Mouse (Mus musculus): ENCODE measurements at regions not wholly inside any gene's neighbourhood (a gene's known extent, or its start where the extent isn't known, plus 50 kb on each side); places are given as distances from the start of the nearest gene placed in this dataset.

- H3K4me3 ChIP-seq (ENCODE audit: low read length) = no peak overlapping the region
- H3K27ac ChIP-seq = peak overlapping the region; percentile 75
- no peaks in the 10 kb centered on the region for H3K36me3 ChIP-seq (ENCODE audit: insufficient read depth, low read length)
- no peak overlapping the region for H3K4me2 ChIP-seq (ENCODE audit: low read depth, low read length)
- ATAC-seq (no peak), DNase-seq (ENCODE audit: low spot score) (no peak)
- TF ChIP-seq CTCF (IDR thresholded peaks at IDR 0.05; ENCODE audit: low read depth) = no peak
- H3K9me3 ChIP-seq (ENCODE audit: low read length) = peaks cover 3% of the 10 kb centered on the region; the same call in 1 of the 2 replicates
- H3K4me1 ChIP-seq (ENCODE audit: insufficient read depth, low read length) = peaks cover 5% of the 10 kb centered on the region; the same call in 1 of the 2 replicates
- WGBS = 86% methylated on average over 8 of the region's 8 CpGs
- no peaks in the 10 kb centered on the region for H3K27me3 ChIP-seq (ENCODE audit: insufficient read depth, low read length)
- H3K9ac ChIP-seq (replicated peaks; ENCODE audit: low read length) = no peak overlapping the region
Measured at GRCm38 (mm10) chr4:152755756-152756155, 278.1 kb upstream of the Kcnab2 start.

DNA sequence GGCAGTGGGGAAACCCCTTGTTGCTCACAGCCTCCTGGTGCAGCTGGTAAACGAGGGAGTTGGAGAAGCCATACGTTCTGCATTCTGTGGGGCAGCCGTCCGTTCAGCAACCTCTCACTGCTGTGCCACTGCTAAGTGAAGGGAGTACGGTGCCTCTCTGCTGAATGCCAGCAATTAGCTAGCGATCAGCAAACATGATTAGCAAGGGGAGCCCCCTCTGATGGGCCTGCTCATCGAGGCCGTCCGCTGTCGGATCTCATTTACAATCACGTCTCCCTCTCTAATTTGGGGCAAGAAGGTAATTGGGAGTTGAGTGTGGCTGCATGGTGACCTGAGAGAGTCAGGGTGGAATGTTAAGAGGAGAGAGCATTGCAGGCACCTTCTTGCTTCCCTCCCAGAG, 266.7 kb upstream of the Kcnab2 start:
- H3K9me3 ChIP-seq (ENCODE audit: low read length) = no peaks in the 10 kb centered on the region
- WGBS = 26% methylated on average over 11 of the region's 11 CpGs
- ATAC-seq = no peak

GRCm38 (mm10) chr4:152733017-152733416, 255.3 kb upstream of the Kcnab2 start:
- ATAC-seq = no peak
- H3K4me1 ChIP-seq (ENCODE audit: insufficient read depth, low read length) = no peaks in the 10 kb centered on the region
- no peaks in the 10 kb centered on the region for H3K36me3 ChIP-seq (ENCODE audit: insufficient read depth, low read length)
- no peaks in the 10 kb centered on the region for H3K9me3 ChIP-seq (ENCODE audit: low read length)
- H3K4me2 ChIP-seq (ENCODE audit: low read depth, low read length) = no peak overlapping the region
- WGBS = 90% methylated on average over 2 of the region's 2 CpGs
- TF ChIP-seq CTCF (IDR thresholded peaks at IDR 0.05; ENCODE audit: low read depth) = no peak
- DNase-seq (ENCODE audit: low spot score) = no peak
- no peak overlapping the region for H3K4me3 ChIP-seq (ENCODE audit: low read length)
- no peaks in the 10 kb centered on the region for H3K27me3 ChIP-seq (ENCODE audit: insufficient read depth, low read length)
- H3K9ac ChIP-seq (replicated peaks; ENCODE audit: low read length) = no peak overlapping the region
- H3K27ac ChIP-seq = no peak overlapping the region

More for the DNA sequence above, 266.7 kb upstream of the Kcnab2 start:
- Histone ChIP-seq H3K4me1 (ENCODE audit: insufficient read depth, low read length) (no peaks in the 10 kb centered on the region), H3K9ac (replicated peaks; ENCODE audit: low read length) (no peak overlapping the region), H3K27ac (no peak overlapping the region), H3K36me3 (ENCODE audit: insufficient read depth, low read length) (no peaks in the 10 kb centered on the region), H3K4me3 (ENCODE audit: low read length) (no peak overlapping the region), H3K27me3 (ENCODE audit: insufficient read depth, low read length) (no peaks in the 10 kb centered on the region), H3K4me2 (ENCODE audit: low read depth, low read length) (no peak overlapping the region)
- no peak for DNase-seq (ENCODE audit: low spot score)
- TF ChIP-seq CTCF (IDR thresholded peaks at IDR 0.05; ENCODE audit: low read depth) = no peak

- no peak overlapping the region for H3K4me3 ChIP-seq (ENCODE audit: low read length)
- no peaks in the 10 kb centered on the region for H3K9me3 ChIP-seq (ENCODE audit: low read length)
- TF ChIP-seq CTCF (IDR thresholded peaks at IDR 0.05; ENCODE audit: low read depth) = peak; percentile 78
- H3K27ac ChIP-seq = no peak overlapping the region
- peak; percentile 81 for DNase-seq (ENCODE audit: low spot score)
- no peak overlapping the region for H3K4me2 ChIP-seq (ENCODE audit: low read depth, low read length)
- 54% methylated on average over 10 of the region's 10 CpGs for WGBS
- no peak overlapping the region for H3K9ac ChIP-seq (replicated peaks; ENCODE audit: low read length)
- ATAC-seq = peak; percentile 53; the same call in 1 of the 2 replicates
- H3K36me3 ChIP-seq (ENCODE audit: insufficient read depth, low read length) = no peaks in the 10 kb centered on the region
- H3K27me3 ChIP-seq (ENCODE audit: insufficient read depth, low read length) = no peaks in the 10 kb centered on the region
- no peaks in the 10 kb centered on the region for H3K4me1 ChIP-seq (ENCODE audit: insufficient read depth, low read length)
Measured at GRCm38 (mm10) chr4:152731988-152732387, 254.3 kb upstream of the Kcnab2 start.

DNA sequence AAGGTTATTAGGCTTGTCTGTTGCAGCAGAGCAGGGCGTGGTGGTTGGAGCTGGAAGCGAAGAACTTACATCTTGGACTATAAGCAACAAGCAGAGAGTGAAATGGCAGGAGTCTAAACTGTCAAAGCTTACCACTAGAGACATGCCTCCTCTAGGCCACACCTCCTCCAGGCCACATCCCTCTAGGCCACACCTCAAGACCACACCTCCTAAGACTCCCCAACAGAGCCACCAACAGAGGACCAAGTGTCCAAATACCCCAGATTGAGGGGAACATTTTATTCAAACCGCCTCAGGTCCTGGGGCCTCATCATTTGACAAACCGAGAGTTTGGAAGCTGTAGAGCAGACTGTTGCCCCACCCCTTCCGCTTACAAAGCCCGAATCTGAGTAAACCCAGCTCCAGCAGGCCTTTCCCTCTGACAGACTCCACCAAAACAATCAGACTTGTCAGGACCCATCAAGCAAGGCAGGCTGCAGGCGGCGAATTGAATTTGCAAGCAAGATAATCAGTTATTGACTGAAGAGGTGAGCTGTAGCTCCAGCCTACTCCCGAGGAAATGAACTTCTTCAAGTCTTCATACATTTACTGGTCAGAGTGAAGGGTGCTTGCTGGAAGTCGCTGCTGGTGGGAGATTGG, 253.5 kb upstream of the Kcnab2 start:
- Histone ChIP-seq H3K27me3 (ENCODE audit: insufficient read depth, low read length) (no peaks in the 10 kb centered on the region), H3K36me3 (ENCODE audit: insufficient read depth, low read length) (no peaks in the 10 kb centered on the region), H3K9me3 (ENCODE audit: low read length) (no peaks in the 10 kb centered on the region), H3K4me3 (ENCODE audit: low read length) (no peak overlapping the region), H3K27ac (no peak overlapping the region), H3K4me1 (ENCODE audit: insufficient read depth, low read length) (no peaks in the 10 kb centered on the region), H3K9ac (replicated peaks; ENCODE audit: low read length) (no peak overlapping the region), H3K4me2 (ENCODE audit: low read depth, low read length) (no peak overlapping the region)
- ATAC-seq (no peak), DNase-seq (ENCODE audit: low spot score) (no peak)
- WGBS = 53% methylated on average over 10 of the region's 10 CpGs
- no peak for TF ChIP-seq CTCF (IDR thresholded peaks at IDR 0.05; ENCODE audit: low read depth)

DNA sequence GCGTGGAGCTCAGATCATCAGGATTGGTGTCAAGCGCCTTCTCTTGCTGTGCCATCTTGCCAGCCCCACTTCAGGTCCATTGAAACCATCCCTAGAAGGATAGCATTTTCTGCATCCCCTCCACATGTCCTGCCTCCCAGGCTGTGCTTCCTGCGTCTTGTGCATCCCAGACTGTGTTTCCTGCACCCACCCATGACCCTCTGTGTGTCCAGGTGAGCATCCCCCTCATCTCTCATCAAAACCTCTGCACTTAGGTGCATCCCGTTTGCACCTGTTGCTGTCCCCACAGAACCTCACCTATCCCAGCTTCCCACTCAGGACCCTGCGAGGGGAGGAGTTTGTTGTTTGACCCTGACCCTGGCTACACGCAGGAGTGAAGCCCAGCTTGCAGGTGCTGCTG, 251.8 kb upstream of the Kcnab2 start:
- no peak overlapping the region for H3K4me2 ChIP-seq (ENCODE audit: low read depth, low read length)
- no peak for ATAC-seq
- no peaks in the 10 kb centered on the region for H3K36me3 ChIP-seq (ENCODE audit: insufficient read depth, low read length)
- peaks cover 10% of the 10 kb centered on the region for H3K4me1 ChIP-seq (ENCODE audit: insufficient read depth, low read length)
- H3K9ac ChIP-seq (replicated peaks; ENCODE audit: low read length) = no peak overlapping the region
- no peaks in the 10 kb centered on the region for H3K9me3 ChIP-seq (ENCODE audit: low read length)
- no peaks in the 10 kb centered on the region for H3K27me3 ChIP-seq (ENCODE audit: insufficient read depth, low read length)
- no peak overlapping the region for H3K27ac ChIP-seq
- DNase-seq (ENCODE audit: low spot score) = no peak
- no peak overlapping the region for H3K4me3 ChIP-seq (ENCODE audit: low read length)
- WGBS = 86% methylated on average over 6 of the region's 6 CpGs
- no peak for TF ChIP-seq CTCF (IDR thresholded peaks at IDR 0.05; ENCODE audit: low read depth)

- Histone ChIP-seq H3K4me3 (ENCODE audit: low read length) (no peak overlapping the region), H3K9me3 (ENCODE audit: low read length) (no peaks in the 10 kb centered on the region), H3K4me1 (ENCODE audit: insufficient read depth, low read length) (peaks cover 10% of the 10 kb centered on the region), H3K9ac (replicated peaks; ENCODE audit: low read length) (no peak overlapping the region), H3K36me3 (ENCODE audit: insufficient read depth, low read length) (no peaks in the 10 kb centered on the region), H3K4me2 (ENCODE audit: low read depth, low read length) (no peak overlapping the region), H3K27me3 (ENCODE audit: insufficient read depth, low read length) (no peaks in the 10 kb centered on the region), H3K27ac (no peak overlapping the region)
- DNase-seq (ENCODE audit: low spot score) (peak; percentile 72), ATAC-seq (peak; percentile 69; the same call in 1 of the 2 replicates)
- 20% methylated on average over 5 of the region's 5 CpGs for WGBS
- TF ChIP-seq CTCF (IDR thresholded peaks at IDR 0.05; ENCODE audit: low read depth) = no peak
Measured at GRCm38 (mm10) chr4:152725881-152726280, 248.2 kb upstream of the Kcnab2 start.
